Mouse (Mus musculus) heart, adult 2 months (tissue): ENCODE data around the gene Coro1a.

Source experiments
- CTCF ChIP-seq: fragments of 200-600 bp; IDR thresholded peaks from 2 replicates; pipeline ENCODE4 v1.8.1; 2022; ENCODE audit warnings: antibody characterized with exemption, mild to moderate bottlenecking, moderate library complexity
- EP300 ChIP-seq: fragments of 200-500 bp; IDR thresholded peaks from 2 replicates; pipeline ENCODE4 v1.6.1; 2011; ENCODE audit warnings: low read depth, low read length, control low read depth; ENCODE audit not compliant: insufficient read depth

GRCm38 (mm10) chr7:126690737-126691136, 16.9 kb downstream of the Coro1a start:
- TF ChIP-seq EP300, result no peak
- no peak for TF ChIP-seq CTCF
